Mouse (Mus musculus): ENCODE data around the gene Stox2. TPM values are rescaled to one million over a fixed set of nuclear protein-coding genes. Genes with fewer than 3 reads are reported as not detected.

Stox2 gene
- polyA plus RNA-seq, 1 experiment from 2014 or later, result 7.4 TPM

DNA sequence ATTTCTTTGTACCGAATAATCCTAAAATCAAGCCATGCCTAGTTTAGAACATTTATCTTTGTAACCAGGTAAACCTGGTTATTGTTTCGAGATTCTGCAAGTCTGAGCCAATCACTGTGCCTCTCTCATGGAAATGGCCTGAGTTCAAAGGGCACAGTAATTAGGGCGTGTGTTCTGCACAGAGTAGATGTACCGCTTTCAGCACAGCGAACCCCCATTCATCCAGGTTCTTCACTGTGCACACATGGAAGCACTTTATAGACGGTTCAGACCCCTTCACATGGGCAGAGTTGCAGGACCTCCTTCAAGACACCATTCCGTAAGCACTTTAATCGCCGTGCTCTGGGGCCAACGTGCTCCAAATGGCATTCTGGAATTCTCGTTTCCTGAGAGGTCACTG is 104.7 kb downstream of the Stox2 start:
- no peaks in the 10 kb centered on the region for H3K27me3 ChIP-seq (replicated peaks; ENCODE audit: insufficient read depth, low read length)
- no peak overlapping the region for H3K9ac ChIP-seq (replicated peaks; ENCODE audit: low read depth)
- H3K27ac ChIP-seq (ENCODE audit: low read length), result no peak overlapping the region
- 0 out of 2 replicates have a peak, but pooled peaks cover 2% of the 10 kb centered on the region for H3K4me1 ChIP-seq (ENCODE audit: insufficient read depth, low read depth, low read length)
- no peak overlapping the region for H3K4me3 ChIP-seq (ENCODE audit: low read depth, low read length)
- DNase-seq (ENCODE audit: low spot score) (no peak), ATAC-seq (no peak)
- WGBS, result 55% methylated on average over 11 of the region's 11 CpGs
- no peaks in the 10 kb centered on the region for H3K9me3 ChIP-seq (ENCODE audit: low read length)
- H3K36me3 ChIP-seq (ENCODE audit: insufficient read depth, low read length), result no peaks in the 10 kb centered on the region
- TF ChIP-seq EP300 (IDR thresholded peaks at IDR 0.05) (no peak), CTCF (IDR thresholded peaks at IDR 0.05) (no peak)
- H3K4me2 ChIP-seq (replicated peaks; ENCODE audit: low read depth, low read length), result no peak overlapping the region

GRCm38 (mm10) chr8:47338691-47339323 is 107.4 kb downstream of the Stox2 start:
- 0 out of 2 replicates have a peak, but pooled peaks cover 2% of the 10 kb centered on the region for H3K4me1 ChIP-seq (ENCODE audit: insufficient read depth, low read depth, low read length)
- no peaks in the 10 kb centered on the region for H3K9me3 ChIP-seq (ENCODE audit: low read length)
- H3K4me2 ChIP-seq (replicated peaks; ENCODE audit: low read depth, low read length), result no peak overlapping the region
- no peaks in the 10 kb centered on the region for H3K27me3 ChIP-seq (replicated peaks; ENCODE audit: insufficient read depth, low read length)
- ATAC-seq (no peak), DNase-seq (ENCODE audit: low spot score) (no peak)
- WGBS, result 41% methylated on average over 3 of the region's 3 CpGs
- TF ChIP-seq CTCF (IDR thresholded peaks at IDR 0.05) (0 out of 2 replicates have a peak, but pooled peaks have one; percentile 8), EP300 (IDR thresholded peaks at IDR 0.05) (no peak)
- no peaks in the 10 kb centered on the region for H3K36me3 ChIP-seq (ENCODE audit: insufficient read depth, low read length)
- no peak overlapping the region for H3K4me3 ChIP-seq (ENCODE audit: low read depth, low read length)
- no peak overlapping the region for H3K9ac ChIP-seq (replicated peaks; ENCODE audit: low read depth)
- no peak overlapping the region for H3K27ac ChIP-seq (ENCODE audit: low read length)

DNA sequence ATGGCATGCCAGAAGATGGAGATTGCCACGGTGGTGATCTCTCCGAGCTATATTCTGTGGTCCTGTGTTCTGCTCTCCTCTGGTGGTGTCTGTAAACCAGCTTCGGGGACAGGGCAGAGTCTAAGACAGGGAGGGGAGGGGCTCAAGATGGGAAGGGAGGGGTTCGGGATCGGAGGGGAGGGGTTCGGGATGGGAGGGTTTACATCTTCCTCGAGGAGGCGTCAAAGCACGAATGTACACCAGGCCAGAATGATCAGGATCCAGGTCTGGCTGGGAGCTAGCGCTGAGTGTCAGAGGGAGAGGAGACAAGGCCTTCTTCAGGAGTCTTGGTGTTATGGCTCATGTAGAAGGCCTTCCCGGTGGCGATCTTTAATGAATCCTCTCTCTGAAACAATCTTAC is 109.7 kb downstream of the Stox2 start:
- TF ChIP-seq CTCF (IDR thresholded peaks at IDR 0.05) (no peak), EP300 (IDR thresholded peaks at IDR 0.05) (no peak)
- Histone ChIP-seq H3K27ac (ENCODE audit: low read length) (no peak overlapping the region), H3K36me3 (ENCODE audit: insufficient read depth, low read length) (no peaks in the 10 kb centered on the region), H3K4me2 (replicated peaks; ENCODE audit: low read depth, low read length) (no peak overlapping the region), H3K27me3 (replicated peaks; ENCODE audit: insufficient read depth, low read length) (no peaks in the 10 kb centered on the region), H3K4me1 (ENCODE audit: insufficient read depth, low read depth, low read length) (0 out of 2 replicates have a peak, but pooled peaks cover 2% of the 10 kb centered on the region), H3K9ac (replicated peaks; ENCODE audit: low read depth) (no peak overlapping the region), H3K4me3 (ENCODE audit: low read depth, low read length) (no peak overlapping the region), H3K9me3 (ENCODE audit: low read length) (no peaks in the 10 kb centered on the region)
- WGBS, result 92% methylated on average over 12 of the region's 12 CpGs
- no peak for ATAC-seq
- DNase-seq (ENCODE audit: low spot score), result no peak

DNA sequence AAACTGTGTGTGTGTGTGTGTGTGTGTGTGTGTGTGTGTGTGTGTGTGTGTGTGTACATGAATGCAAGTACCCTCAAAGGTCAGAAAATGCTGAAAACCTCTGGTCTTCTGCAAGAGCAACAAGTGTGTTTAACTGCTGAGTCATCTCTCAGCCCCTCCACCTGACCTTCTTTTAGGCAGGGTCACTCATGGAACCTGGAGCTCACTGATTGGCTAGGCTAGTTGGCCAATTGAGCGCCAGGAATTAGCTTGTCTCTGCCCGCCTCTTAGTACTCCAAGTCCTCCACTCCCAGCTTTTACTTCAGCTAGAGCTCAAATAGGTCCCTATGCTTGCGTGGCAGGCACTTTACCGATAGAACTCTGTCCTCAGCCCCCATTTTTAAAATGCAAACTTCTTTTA is 110.2 kb downstream of the Stox2 start:
- no peak for DNase-seq (ENCODE audit: low spot score)
- H3K27ac ChIP-seq (ENCODE audit: low read length), result no peak overlapping the region
- no peak overlapping the region for H3K4me2 ChIP-seq (replicated peaks; ENCODE audit: low read depth, low read length)
- no peaks in the 10 kb centered on the region for H3K36me3 ChIP-seq (ENCODE audit: insufficient read depth, low read length)
- no peaks in the 10 kb centered on the region for H3K9me3 ChIP-seq (ENCODE audit: low read length)
- ATAC-seq, result no peak
- H3K4me1 ChIP-seq (ENCODE audit: insufficient read depth, low read depth, low read length), result 0 out of 2 replicates have a peak, but pooled peaks cover 2% of the 10 kb centered on the region
- TF ChIP-seq CTCF (IDR thresholded peaks at IDR 0.05), result no peak
- TF ChIP-seq EP300 (IDR thresholded peaks at IDR 0.05), result no peak
- H3K9ac ChIP-seq (replicated peaks; ENCODE audit: low read depth), result no peak overlapping the region
- WGBS, result 93% methylated on average over 4 of the region's 4 CpGs
- no peaks in the 10 kb centered on the region for H3K27me3 ChIP-seq (replicated peaks; ENCODE audit: insufficient read depth, low read length)
- H3K4me3 ChIP-seq (ENCODE audit: low read depth, low read length), result no peak overlapping the region

DNA sequence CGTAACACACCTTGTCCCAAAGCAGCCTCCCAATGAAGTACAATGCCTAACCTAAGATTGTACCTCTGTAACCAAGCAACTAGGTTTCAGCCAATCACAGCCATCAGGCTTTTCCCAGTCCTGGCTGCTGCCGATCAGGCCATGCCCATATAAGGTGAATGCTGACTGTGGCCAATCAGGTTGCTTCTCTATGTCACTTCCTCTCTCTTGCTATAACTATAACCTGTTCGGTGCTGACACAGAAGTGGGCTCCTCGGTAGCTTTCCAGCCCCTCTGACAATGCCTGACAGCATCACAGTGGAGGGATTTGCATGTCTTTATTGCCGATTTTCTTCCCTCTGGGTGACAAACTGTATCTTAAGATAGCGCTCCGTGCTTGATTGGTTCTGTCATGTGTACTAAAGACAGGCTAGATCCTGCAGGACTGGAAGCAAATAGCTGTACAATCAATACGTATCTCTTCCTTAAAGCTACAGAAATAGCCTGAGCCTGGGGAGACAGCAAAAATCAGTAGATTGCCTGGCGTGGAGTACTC is 111.9 kb downstream of the Stox2 start:
- no peaks in the 10 kb centered on the region for H3K9me3 ChIP-seq (ENCODE audit: low read length)
- no peaks in the 10 kb centered on the region for H3K36me3 ChIP-seq (ENCODE audit: insufficient read depth, low read length)
- 66% methylated on average over 9 of the region's 9 CpGs for WGBS
- DNase-seq (ENCODE audit: low spot score) (peak; percentile 63), ATAC-seq (peak; percentile 87)
- no peak overlapping the region for H3K9ac ChIP-seq (replicated peaks; ENCODE audit: low read depth)
- TF ChIP-seq CTCF (IDR thresholded peaks at IDR 0.05), result no peak
- TF ChIP-seq EP300 (IDR thresholded peaks at IDR 0.05), result no peak
- H3K27me3 ChIP-seq (replicated peaks; ENCODE audit: insufficient read depth, low read length), result no peaks in the 10 kb centered on the region
- H3K4me2 ChIP-seq (replicated peaks; ENCODE audit: low read depth, low read length), result 0 out of 2 replicates have a peak overlapping the region, but pooled peaks have one; percentile 22
- H3K4me3 ChIP-seq (ENCODE audit: low read depth, low read length), result no peak overlapping the region
- H3K27ac ChIP-seq (ENCODE audit: low read length), result no peak overlapping the region
- H3K4me1 ChIP-seq (ENCODE audit: insufficient read depth, low read depth, low read length), result 0 out of 2 replicates have a peak, but pooled peaks cover 2% of the 10 kb centered on the region

DNA sequence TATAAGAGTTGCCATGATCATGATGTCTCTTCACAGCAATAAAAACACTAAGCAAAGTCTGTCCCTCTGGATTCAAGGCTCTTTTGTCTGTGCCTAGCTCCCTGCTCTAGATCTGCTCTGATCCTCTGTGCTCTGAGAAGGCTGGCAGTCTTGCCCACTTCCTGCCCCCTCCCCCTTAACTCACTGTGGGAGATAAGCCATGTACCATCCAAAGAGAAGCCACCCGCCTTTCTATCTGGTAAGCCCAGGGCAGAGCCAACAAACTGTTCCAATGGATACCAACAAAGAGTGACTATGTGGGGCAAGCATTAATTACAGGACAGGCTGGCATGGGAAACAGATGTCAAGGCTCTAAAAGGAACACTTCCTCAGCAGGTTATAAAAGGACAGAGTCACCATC is 113.2 kb downstream of the Stox2 start:
- Histone ChIP-seq H3K4me1 (ENCODE audit: insufficient read depth, low read depth, low read length) (no peaks in the 10 kb centered on the region), H3K36me3 (ENCODE audit: insufficient read depth, low read length) (no peaks in the 10 kb centered on the region), H3K9me3 (ENCODE audit: low read length) (no peaks in the 10 kb centered on the region), H3K4me3 (ENCODE audit: low read depth, low read length) (no peak overlapping the region), H3K4me2 (replicated peaks; ENCODE audit: low read depth, low read length) (no peak overlapping the region), H3K9ac (replicated peaks; ENCODE audit: low read depth) (no peak overlapping the region), H3K27ac (ENCODE audit: low read length) (no peak overlapping the region), H3K27me3 (replicated peaks; ENCODE audit: insufficient read depth, low read length) (no peaks in the 10 kb centered on the region)
- DNase-seq (ENCODE audit: low spot score) (no peak), ATAC-seq (no peak)
- TF ChIP-seq CTCF (IDR thresholded peaks at IDR 0.05), result no peak
- no peak for TF ChIP-seq EP300 (IDR thresholded peaks at IDR 0.05)
- WGBS, result 67% methylated on average over 1 of the region's 1 CpGs

Measured in lung, postnatal 0 days (tissue).